Mouse (Mus musculus): ENCODE measurements around the gene Ccdc62. TPM values are rescaled to one million over a fixed set of nuclear protein-coding genes. Genes with fewer than 3 reads are reported as not detected.

The Ccdc62 gene
- polyA plus RNA-seq, 1 experiment from 2014 or later = 6.2 TPM

GRCm38 (mm10) chr5:123935931-123936330 lies 5.5 kb downstream of the Ccdc62 start:
- Histone ChIP-seq H3K4me1 (ENCODE audit: control insufficient read depth in 2 of 2, insufficient read depth in 2 of 2, low read length in 2 of 2) (peaks cover 3% of the 10 kb centered on the region in 2 experiments; a peak in 3 of 4 replicates), H3K4me3 (ENCODE audit: control insufficient read depth in 1 of 2, insufficient read depth in 1 of 2, low read depth in 1 of 2, low read length in 2 of 2) (no peak overlapping the region), H3K27ac (replicated peaks in 1 of 2; ENCODE audit: control insufficient read depth in 1 of 2, insufficient read depth in 1 of 2, low read depth in 2 of 2, low read length in 2 of 2) (no peak overlapping the region), H3K4me2 (ENCODE audit: low read length) (no peak overlapping the region), H3K9me3 (ENCODE audit: control insufficient read depth, low read length) (no peaks in the 10 kb centered on the region), H3K36me3 (ENCODE audit: control insufficient read depth, insufficient read depth, low read length) (no peaks in the 10 kb centered on the region), H3K27me3 (ENCODE audit: control insufficient read depth, insufficient read depth, low read length) (no peaks in the 10 kb centered on the region), H3K9ac (ENCODE audit: low read length) (no peak overlapping the region)
- ATAC-seq (ENCODE audit: insufficient number of reproducible peaks, insufficient read depth, low FRiP score, low read depth) = no peak
- 81% methylated on average over 5 of the region's 5 CpGs for WGBS

- no peak overlapping the region for H3K4me3 ChIP-seq (ENCODE audit: control insufficient read depth in 1 of 2, insufficient read depth in 1 of 2, low read depth in 1 of 2, low read length in 2 of 2)
- no peak overlapping the region for H3K4me2 ChIP-seq (ENCODE audit: low read length)
- no peaks in the 10 kb centered on the region for H3K36me3 ChIP-seq (ENCODE audit: control insufficient read depth, insufficient read depth, low read length)
- no peak overlapping the region for H3K9ac ChIP-seq (ENCODE audit: low read length)
- no peaks in the 10 kb centered on the region for H3K27me3 ChIP-seq (ENCODE audit: control insufficient read depth, insufficient read depth, low read length)
- ATAC-seq (ENCODE audit: insufficient number of reproducible peaks, insufficient read depth, low FRiP score, low read depth) = no peak
- H3K9me3 ChIP-seq (ENCODE audit: control insufficient read depth, low read length) = no peaks in the 10 kb centered on the region
- H3K27ac ChIP-seq (replicated peaks in 1 of 2; ENCODE audit: control insufficient read depth in 1 of 2, insufficient read depth in 1 of 2, low read depth in 2 of 2, low read length in 2 of 2) = no peak overlapping the region
- WGBS = 86% methylated on average over 5 of the region's 5 CpGs
- no peaks in the 10 kb centered on the region; a peak in 1 of 4 replicates for H3K4me1 ChIP-seq (ENCODE audit: control insufficient read depth in 2 of 2, insufficient read depth in 2 of 2, low read length in 2 of 2)
Observed at GRCm38 (mm10) chr5:123938479-123938878, 8.0 kb downstream of the Ccdc62 start.

- no peaks in the 10 kb centered on the region for H3K36me3 ChIP-seq (ENCODE audit: control insufficient read depth, insufficient read depth, low read length)
- no peaks in the 10 kb centered on the region for H3K9me3 ChIP-seq (ENCODE audit: control insufficient read depth, low read length)
- H3K27me3 ChIP-seq (ENCODE audit: control insufficient read depth, insufficient read depth, low read length) = no peaks in the 10 kb centered on the region
- no peak overlapping the region for H3K4me2 ChIP-seq (ENCODE audit: low read length)
- no peak overlapping the region for H3K27ac ChIP-seq (replicated peaks in 1 of 2; ENCODE audit: control insufficient read depth in 1 of 2, insufficient read depth in 1 of 2, low read depth in 2 of 2, low read length in 2 of 2)
- ATAC-seq (ENCODE audit: insufficient number of reproducible peaks, insufficient read depth, low FRiP score, low read depth) = no peak
- no peaks in the 10 kb centered on the region for H3K4me1 ChIP-seq (ENCODE audit: control insufficient read depth in 2 of 2, insufficient read depth in 2 of 2, low read length in 2 of 2)
- H3K9ac ChIP-seq (ENCODE audit: low read length) = no peak overlapping the region
- no peak overlapping the region for H3K4me3 ChIP-seq (ENCODE audit: control insufficient read depth in 1 of 2, insufficient read depth in 1 of 2, low read depth in 1 of 2, low read length in 2 of 2)
- WGBS = 59% methylated on average over 4 of the region's 4 CpGs
Observed at GRCm38 (mm10) chr5:123946546-123946945, 16.1 kb downstream of the Ccdc62 start.

DNA sequence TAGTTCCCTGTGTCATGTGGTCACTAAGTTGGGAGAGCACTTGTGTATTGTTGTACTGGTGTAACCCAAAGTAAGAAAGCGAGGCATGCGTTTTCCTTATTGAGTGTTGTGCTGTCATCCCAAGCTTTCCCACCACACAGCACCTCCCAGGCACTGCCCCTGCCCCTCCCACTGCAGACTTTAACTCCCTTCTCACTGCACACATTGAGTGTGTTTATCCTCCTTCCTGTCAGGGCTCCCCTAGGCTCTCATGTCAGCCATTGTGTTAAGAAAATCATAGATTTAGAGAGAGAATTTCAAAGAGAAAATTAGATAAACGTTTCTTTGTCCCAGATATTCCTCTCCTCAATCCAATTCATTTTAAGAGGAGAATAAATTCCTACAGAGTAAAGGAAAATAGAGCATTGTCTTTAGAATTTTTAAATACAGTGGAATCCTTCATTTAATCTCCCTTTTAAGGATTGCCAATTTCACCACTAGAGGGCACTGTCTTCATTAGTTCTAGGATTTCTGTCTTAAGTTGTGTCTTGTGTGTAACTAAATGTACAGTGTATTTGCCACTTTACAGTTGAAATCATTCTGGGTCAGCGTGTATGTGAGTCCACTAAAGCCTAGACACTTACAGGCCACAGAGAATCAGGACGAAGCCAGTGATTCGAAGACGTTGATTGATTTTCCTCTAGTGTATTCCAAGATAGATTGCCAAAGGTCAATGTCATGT lies 16.7 kb downstream of the Ccdc62 start:
- no peak for ATAC-seq (ENCODE audit: insufficient number of reproducible peaks, insufficient read depth, low FRiP score, low read depth)
- no peak overlapping the region for H3K4me3 ChIP-seq (ENCODE audit: control insufficient read depth in 1 of 2, insufficient read depth in 1 of 2, low read depth in 1 of 2, low read length in 2 of 2)
- 57% methylated on average over 7 of the region's 7 CpGs for WGBS
- no peak overlapping the region for H3K9ac ChIP-seq (ENCODE audit: low read length)
- H3K4me1 ChIP-seq (ENCODE audit: control insufficient read depth in 2 of 2, insufficient read depth in 2 of 2, low read length in 2 of 2) = no peaks in the 10 kb centered on the region
- H3K27ac ChIP-seq (replicated peaks in 1 of 2; ENCODE audit: control insufficient read depth in 1 of 2, insufficient read depth in 1 of 2, low read depth in 2 of 2, low read length in 2 of 2) = no peak overlapping the region
- H3K9me3 ChIP-seq (ENCODE audit: control insufficient read depth, low read length) = no peaks in the 10 kb centered on the region
- no peak overlapping the region for H3K4me2 ChIP-seq (ENCODE audit: low read length)
- H3K27me3 ChIP-seq (ENCODE audit: control insufficient read depth, insufficient read depth, low read length) = no peaks in the 10 kb centered on the region
- no peaks in the 10 kb centered on the region for H3K36me3 ChIP-seq (ENCODE audit: control insufficient read depth, insufficient read depth, low read length)

DNA sequence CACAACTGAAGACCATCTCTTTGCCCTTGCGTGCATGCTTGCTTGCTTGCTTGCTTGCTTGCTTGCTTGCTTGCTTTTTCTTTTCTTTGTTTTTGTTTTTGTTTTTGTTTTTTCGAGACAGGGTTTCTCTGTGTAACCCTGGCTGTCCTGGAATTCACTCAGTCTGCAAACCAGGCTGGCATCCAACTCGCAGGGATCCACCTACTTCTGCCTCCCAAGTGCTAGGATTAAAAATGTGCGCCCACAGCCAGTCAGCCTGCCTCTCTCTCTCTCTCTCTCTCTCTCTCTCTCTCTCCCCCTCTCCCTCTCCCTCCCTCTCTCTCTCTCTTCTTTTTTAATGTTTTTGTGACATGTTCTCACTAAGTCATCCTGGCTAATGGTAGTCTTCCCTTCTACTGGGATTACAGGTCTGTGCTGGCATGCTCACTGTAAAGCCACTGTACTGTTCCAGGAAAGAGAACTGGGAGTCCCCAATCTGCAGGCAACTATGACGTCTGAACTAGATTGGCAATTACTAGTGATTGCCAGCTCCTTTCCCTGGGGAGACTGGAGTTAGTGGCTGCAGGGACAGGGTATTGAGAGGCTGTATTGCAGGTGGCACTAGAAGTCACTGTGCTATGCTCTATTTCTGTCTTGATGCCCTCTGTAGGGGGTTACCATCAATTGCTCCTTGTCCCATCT lies 22.0 kb downstream of the Ccdc62 start:
- Histone ChIP-seq H3K9me3 (ENCODE audit: control insufficient read depth, low read length) (no peaks in the 10 kb centered on the region), H3K4me2 (ENCODE audit: low read length) (no peak overlapping the region), H3K27ac (replicated peaks in 1 of 2; ENCODE audit: control insufficient read depth in 1 of 2, insufficient read depth in 1 of 2, low read depth in 2 of 2, low read length in 2 of 2) (no peak overlapping the region), H3K4me1 (ENCODE audit: control insufficient read depth in 2 of 2, insufficient read depth in 2 of 2, low read length in 2 of 2) (peaks cover 0 to 6% of the 10 kb centered on the region in 2 experiments; a peak in 2 of 4 replicates), H3K4me3 (ENCODE audit: control insufficient read depth in 1 of 2, insufficient read depth in 1 of 2, low read depth in 1 of 2, low read length in 2 of 2) (no peak overlapping the region), H3K27me3 (ENCODE audit: control insufficient read depth, insufficient read depth, low read length) (no peaks in the 10 kb centered on the region), H3K9ac (ENCODE audit: low read length) (no peak overlapping the region), H3K36me3 (ENCODE audit: control insufficient read depth, insufficient read depth, low read length) (no peaks in the 10 kb centered on the region)
- ATAC-seq (ENCODE audit: insufficient number of reproducible peaks, insufficient read depth, low FRiP score, low read depth) = no peak
- WGBS = 40% methylated on average over 5 of the region's 5 CpGs

- no peaks in the 10 kb centered on the region for H3K27me3 ChIP-seq (ENCODE audit: control insufficient read depth, insufficient read depth, low read length)
- WGBS = 88% methylated on average over 8 of the region's 8 CpGs
- no peaks in the 10 kb centered on the region for H3K9me3 ChIP-seq (ENCODE audit: control insufficient read depth, low read length)
- H3K9ac ChIP-seq (ENCODE audit: low read length) = no peak overlapping the region
- H3K27ac ChIP-seq (replicated peaks in 1 of 2; ENCODE audit: control insufficient read depth in 1 of 2, insufficient read depth in 1 of 2, low read depth in 2 of 2, low read length in 2 of 2) = no peak overlapping the region
- no peak for ATAC-seq (ENCODE audit: insufficient number of reproducible peaks, insufficient read depth, low FRiP score, low read depth)
- no peak overlapping the region for H3K4me2 ChIP-seq (ENCODE audit: low read length)
- no peak overlapping the region for H3K4me3 ChIP-seq (ENCODE audit: control insufficient read depth in 1 of 2, insufficient read depth in 1 of 2, low read depth in 1 of 2, low read length in 2 of 2)
- no peaks in the 10 kb centered on the region for H3K36me3 ChIP-seq (ENCODE audit: control insufficient read depth, insufficient read depth, low read length)
- peaks cover 0 to 6% of the 10 kb centered on the region in 2 experiments; a peak in 2 of 4 replicates for H3K4me1 ChIP-seq (ENCODE audit: control insufficient read depth in 2 of 2, insufficient read depth in 2 of 2, low read length in 2 of 2)
Observed at GRCm38 (mm10) chr5:123957213-123957612, 26.7 kb downstream of the Ccdc62 start.

DNA sequence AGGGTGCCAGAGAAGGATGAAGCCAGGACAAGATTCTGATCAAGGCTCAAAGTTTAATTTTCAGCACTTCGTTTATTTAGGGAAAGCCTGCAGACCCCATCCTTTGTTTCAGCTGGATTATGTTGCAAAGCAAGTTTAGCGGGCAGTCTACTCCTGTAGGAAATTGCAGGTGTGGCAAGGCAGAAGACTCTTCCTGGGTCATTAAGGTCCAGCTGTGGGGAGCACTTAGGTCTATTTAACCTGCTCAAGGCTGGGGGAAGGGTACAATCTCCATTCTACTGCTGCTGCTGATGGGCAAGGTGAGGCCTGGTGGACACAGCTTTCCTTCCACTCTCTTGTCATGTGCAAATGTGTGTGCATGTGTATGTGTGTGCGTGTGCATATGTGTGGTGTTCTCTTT lies 28.5 kb downstream of the Ccdc62 start:
- H3K9ac ChIP-seq (ENCODE audit: low read length) = no peak overlapping the region
- no peaks in the 10 kb centered on the region for H3K36me3 ChIP-seq (ENCODE audit: control insufficient read depth, insufficient read depth, low read length)
- ATAC-seq (ENCODE audit: insufficient number of reproducible peaks, insufficient read depth, low FRiP score, low read depth) = no peak
- 82% methylated on average over 3 of the region's 3 CpGs for WGBS
- H3K4me1 ChIP-seq (ENCODE audit: control insufficient read depth in 2 of 2, insufficient read depth in 2 of 2, low read length in 2 of 2) = peaks cover 0 to 6% of the 10 kb centered on the region in 2 experiments; a peak in 2 of 4 replicates
- no peaks in the 10 kb centered on the region for H3K27me3 ChIP-seq (ENCODE audit: control insufficient read depth, insufficient read depth, low read length)
- no peaks in the 10 kb centered on the region for H3K9me3 ChIP-seq (ENCODE audit: control insufficient read depth, low read length)
- no peak overlapping the region for H3K4me2 ChIP-seq (ENCODE audit: low read length)
- H3K27ac ChIP-seq (replicated peaks in 1 of 2; ENCODE audit: control insufficient read depth in 1 of 2, insufficient read depth in 1 of 2, low read depth in 2 of 2, low read length in 2 of 2) = no peak overlapping the region
- no peak overlapping the region for H3K4me3 ChIP-seq (ENCODE audit: control insufficient read depth in 1 of 2, insufficient read depth in 1 of 2, low read depth in 1 of 2, low read length in 2 of 2)

All from heart, embryonic 14.5 days (tissue).